In the genomic region with DNA sequence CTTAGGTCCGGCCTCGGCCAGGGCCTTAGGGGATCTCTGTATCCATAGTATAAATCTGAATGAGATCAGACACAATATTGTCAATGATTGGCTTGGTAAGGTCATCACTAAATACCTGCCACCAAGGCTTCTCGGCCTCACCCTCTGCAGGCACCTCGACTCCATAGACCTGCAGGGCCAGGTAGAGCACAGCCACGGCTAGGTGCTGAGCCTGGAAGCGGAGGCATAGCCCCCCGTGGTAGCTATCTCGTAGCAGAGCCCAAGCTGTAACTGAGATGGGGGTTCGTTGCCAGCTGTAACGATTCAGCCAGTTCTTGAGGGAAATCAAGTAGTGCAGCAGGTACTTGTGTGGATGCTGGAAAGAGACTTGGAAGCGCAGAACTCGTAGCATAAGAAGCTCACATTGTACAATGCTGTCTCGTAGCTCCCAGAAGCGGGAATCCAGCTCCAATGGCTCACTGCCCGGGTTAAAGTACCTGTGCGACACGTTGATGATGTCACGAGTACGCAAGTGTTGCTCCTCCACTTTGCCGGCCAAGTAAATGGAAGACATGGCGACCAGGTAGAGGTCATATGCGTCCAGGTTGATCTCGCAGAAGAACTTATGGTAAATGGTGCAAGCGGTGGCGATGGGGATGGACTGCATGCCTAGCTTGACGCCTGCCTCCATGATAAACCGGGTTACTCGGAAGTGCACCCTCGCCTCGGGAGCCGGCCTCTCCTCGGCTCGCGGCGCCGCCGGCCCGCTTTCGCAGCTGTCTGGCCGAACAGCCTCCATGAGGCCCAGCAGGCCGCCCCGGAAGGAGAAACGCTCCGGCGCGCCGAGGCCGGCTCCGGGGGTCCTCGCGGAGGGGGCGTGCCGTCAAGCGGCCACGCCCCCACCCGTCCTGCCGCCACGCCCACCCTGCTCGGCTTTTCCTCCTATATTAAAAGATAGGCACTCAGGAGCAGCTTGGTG, we compare ENCODE assay signal across 8 mouse cellular contexts. TPM values are rescaled to one million over a fixed set of nuclear protein-coding genes. Genes with fewer than 3 reads are reported as not detected.
A peak's percentile ranks its signal among the peaks of the same experiment; 100 is the strongest.
DNase-seq lines count a peak whose midpoint lies in the region; ATAC-seq lines count a peak whose summit lies in the region.

A gene (minus strand): TSS at position 845 of the 958 bp plus-strand sequence.

- no peaks in the 10 kb centered on the region for H3K36me3 ChIP-seq in hindbrain, embryonic 11.5 days (ENCODE audit: control insufficient read depth, insufficient read depth, low read length)

- 10% methylated on average over 58 of the region's 59 CpGs for WGBS in hindbrain, embryonic 11.5 days

- H3K4me3 ChIP-seq in hindbrain, embryonic 11.5 days (ENCODE audit: low read depth, low read length), result peak within 1 kb of the TSS; percentile 64

- peaks cover 3% of the 10 kb centered on the region; the same call in 1 of the 2 replicates for H3K4me1 ChIP-seq in hindbrain, embryonic 11.5 days (replicated peaks; ENCODE audit: control insufficient read depth, insufficient read depth, low read length)

- H3K27me3 ChIP-seq in hindbrain, embryonic 11.5 days (ENCODE audit: control insufficient read depth, insufficient read depth, low read length), result no peaks in the 10 kb centered on the region

- peak; percentile 85 for DNase-seq in R1 (ENCODE audit: low read depth, low spot score)
- peak; percentile 78 to 84 for DNase-seq in cerebellum, postnatal 10 days
- DNase-seq in frontal cortex, adult 2 months (ENCODE audit: extremely low spot score in 1 of 2, low spot score in 1 of 2), result peak; percentile 27 to 62
- DNase-seq in hindbrain, embryonic 11.5 days (ENCODE audit: low spot score), result peak; percentile 88
- peak; percentile 51 to 67 for DNase-seq in layer of hippocampus, postnatal 14 days (ENCODE audit: low spot score in 2 of 2)
- DNase-seq in lung, postnatal 36 days, result peak; percentile 78
- DNase-seq in retina, embryonic 14.5 days (ENCODE audit: low spot score), result peak; percentile 84
- DNase-seq in thymus, postnatal 4 days, result peak; percentile 89

- peak within 1 kb of the TSS; percentile 82 for H3K9ac ChIP-seq in hindbrain, embryonic 11.5 days (ENCODE audit: low read depth, low read length)

- no peaks in the 10 kb centered on the region for H3K9me3 ChIP-seq in hindbrain, embryonic 11.5 days (ENCODE audit: control insufficient read depth, low read length)

- peak; percentile 75 for ATAC-seq in hindbrain, embryonic 11.5 days (ENCODE audit: low FRiP score)

- H3K27ac ChIP-seq in hindbrain, embryonic 11.5 days (ENCODE audit: low read depth, low read length), result no peak within 1 kb of the TSS

- H3K4me2 ChIP-seq in hindbrain, embryonic 11.5 days (replicated peaks; ENCODE audit: low read depth, low read length), result peak within 1 kb of the TSS; percentile 76

RNA-seq across cellular contexts. Expression of the gene that starts here (rescaled TPM):
- polyA plus RNA-seq in frontal cortex, adult 2 months (2012; rRNA removed), result 28.8 and 34.8 TPM in 2 replicates
- polyA plus RNA-seq in hindbrain, embryonic 11.5 days (2014; fragmentation: Nextera tagmentation; extraction: Ambion mirVana), result 32.3 and 33.2 TPM in 2 replicates
- total RNA-seq in layer of hippocampus, postnatal 14 days (2021), result 10 to 100 TPM; 17.4 to 18.4 TPM
